Mouse (Mus musculus) layer of hippocampus, adult 18-20 months (tissue): ENCODE measurements around the gene Slc6a1. TPM values are rescaled to one million over a fixed set of nuclear protein-coding genes. Genes with fewer than 3 reads are reported as not detected.
A peak's percentile ranks its signal among the peaks of the same experiment; 100 is the strongest.

Source experiments
- DNase-seq, 2 experiments: peaks; one replicate each; pipeline ENCODE4 v3.0.0; 2022; ENCODE audit warnings: low spot score in 2 of 2
- total RNA-seq, 2 experiments: library from RNA; stranded (reverse); gene quantifications; 2 replicates each; pipeline ENCODE4 v1.2.3; 2021

The Slc6a1 gene
- total RNA-seq, 2 experiments from 2014 or later, result 282 to 291 TPM

DNA sequence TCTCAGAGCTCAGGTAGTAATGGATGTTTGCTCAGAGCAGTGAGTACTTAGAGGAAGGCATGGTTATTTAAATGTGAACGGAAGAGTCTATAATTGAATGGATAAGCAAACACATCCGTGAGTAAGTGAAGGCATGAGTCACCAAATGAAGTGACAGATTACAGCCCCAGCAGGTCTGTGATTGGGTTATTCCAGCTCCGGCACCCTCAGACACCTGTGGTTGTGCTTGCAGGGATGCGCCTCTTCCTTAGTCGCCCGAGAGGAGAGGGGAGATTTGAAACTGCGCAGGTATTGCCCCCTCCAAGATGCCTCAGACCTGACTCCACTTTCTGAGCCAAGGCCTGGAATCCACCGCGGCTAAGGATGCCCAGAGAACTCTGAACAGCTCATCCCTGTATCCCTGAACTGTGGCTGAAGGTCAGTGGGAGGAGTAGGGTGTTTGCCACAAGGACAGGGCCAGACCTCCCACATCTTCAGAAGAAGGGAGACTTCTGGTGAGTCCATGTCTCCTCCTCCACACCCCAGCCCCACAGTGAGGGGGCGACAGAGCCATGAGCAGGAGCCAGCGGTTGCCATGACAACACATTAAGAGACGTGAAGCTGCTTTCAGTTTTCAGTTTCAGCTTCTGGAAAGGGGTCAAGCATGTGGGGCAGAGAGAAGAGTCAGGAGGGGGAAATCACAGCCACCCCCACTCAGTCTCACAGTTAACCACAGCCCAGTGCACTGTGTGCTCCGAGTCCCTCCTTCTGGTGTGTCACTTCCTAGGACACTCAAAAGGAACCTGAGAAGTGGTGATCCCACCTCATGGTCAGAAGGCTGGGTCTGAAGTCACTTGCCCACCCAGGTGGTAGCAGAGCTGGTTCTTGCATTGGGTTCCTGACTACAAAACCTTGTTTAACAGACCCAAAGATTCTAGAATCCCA, 65.7 kb downstream of the Slc6a1 start:
- peak; percentile 56 to 69 for DNase-seq

DNA sequence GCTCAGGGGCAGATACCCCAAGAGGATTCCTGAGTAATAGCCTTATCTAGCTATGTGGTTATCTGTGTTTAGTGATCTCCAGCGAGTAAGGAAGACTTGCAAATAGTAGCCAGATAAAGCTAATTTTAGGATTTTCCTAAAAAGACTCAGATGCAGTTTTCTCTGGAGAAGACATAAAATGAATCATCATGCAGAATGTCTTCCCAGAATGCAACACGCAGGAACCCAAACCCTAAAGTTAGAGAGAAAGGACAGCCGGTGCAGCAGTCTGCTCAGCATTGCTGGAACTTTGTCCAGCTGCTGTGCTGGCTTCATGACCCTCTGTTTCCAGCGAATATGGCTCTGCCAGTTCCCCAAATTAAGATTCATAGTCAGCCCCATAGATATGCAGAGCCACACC, 72.2 kb downstream of the Slc6a1 start:
- peak in 1 of 2 experiments; percentile 28 for DNase-seq

DNA sequence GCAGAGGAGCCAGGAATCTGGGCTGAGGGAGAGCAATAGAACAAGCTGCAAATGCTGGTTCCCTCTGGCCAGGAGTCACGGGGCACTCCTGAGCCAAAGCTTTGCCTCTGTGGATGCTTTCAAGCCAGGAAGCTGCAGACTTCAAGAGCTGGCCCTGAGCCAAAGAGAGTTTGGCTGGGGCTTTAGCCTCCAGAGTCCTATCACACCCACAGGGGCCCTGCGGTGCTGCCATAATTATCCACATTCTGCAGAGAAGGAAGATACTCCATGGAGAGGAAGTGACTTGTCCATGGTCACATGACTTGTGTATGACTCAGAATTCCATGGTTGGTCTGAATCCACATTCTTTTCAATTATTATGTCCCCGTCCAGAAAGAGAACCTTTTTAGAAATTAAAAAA, 75.7 kb downstream of the Slc6a1 start:
- DNase-seq, result no peak

DNA sequence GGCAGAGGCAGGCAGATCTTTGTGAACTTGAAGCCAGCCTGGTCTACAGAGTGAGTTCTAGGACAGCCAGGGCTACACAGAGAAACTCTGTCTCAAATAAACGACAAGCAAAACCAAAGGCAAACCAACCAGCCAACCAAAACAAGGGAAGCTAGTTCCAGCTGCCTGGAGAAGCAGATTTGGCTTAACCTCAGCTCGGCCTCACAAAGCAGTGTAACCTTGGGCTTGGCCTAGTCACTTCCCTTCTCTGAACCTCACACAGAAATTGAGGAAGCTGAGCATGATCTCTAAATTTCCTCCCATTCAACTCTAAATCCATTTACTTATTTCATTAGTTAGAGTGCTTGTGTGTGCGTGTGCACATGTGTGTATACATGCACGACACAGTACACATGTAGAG, 79.9 kb downstream of the Slc6a1 start:
- DNase-seq, result no peak

DNA sequence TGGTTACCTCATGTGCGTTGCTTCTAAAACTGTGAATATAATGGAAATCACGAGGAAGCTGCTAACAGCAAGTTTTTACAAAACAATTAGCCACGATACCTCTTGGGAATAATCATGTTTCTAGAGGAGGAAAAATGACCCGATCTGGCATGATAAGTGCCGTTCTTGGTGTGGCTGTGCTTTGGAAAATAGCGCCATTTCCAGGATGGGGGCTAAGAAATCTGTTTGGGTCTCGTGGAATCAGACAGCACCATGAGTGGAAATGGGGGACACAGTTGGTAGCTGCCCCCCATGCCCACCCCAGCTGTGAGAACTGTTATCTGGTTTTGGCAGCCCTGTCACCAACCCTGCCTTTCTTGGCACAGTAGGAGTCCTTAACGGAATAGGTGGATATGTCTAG, 81.3 kb downstream of the Slc6a1 start:
- DNase-seq, result no peak

DNA sequence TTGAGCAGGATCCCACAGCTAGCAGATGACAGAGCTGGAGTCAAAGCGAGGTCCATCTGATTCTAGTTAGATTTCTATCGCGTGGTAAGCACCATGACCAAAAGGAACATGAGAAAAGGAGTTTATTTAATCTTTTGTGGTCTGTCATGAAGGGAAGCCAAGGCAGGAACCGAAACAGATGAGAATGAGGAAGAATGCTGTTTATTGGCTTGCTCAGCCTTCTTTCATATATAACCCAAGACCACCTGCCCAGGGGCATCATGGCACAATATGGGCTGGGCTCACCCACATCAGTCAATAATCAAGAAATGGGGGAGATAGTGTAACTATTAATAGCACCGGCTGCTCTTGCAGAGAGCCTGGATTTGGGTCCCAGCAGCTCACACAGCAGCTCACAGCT, 82.3 kb downstream of the Slc6a1 start:
- no peak for DNase-seq

DNA sequence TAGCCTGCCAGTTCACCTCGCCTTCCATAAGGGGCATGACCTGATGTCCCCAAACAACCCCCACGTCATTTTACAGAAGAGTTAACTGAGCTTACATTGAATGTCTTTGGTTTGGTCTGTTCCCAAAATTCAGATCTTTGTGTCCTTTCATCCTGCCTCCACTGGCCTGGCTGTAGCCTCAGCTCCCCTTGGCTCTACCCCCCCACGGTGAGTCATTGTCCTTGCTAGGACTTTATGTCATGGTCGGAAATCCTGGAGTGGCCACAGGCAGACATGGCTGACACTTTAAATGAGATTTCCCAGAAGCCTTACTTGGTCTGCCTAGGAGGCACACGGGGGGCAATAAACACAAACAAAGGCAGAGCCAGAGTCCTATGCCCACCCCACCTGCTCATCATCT, 83.8 kb downstream of the Slc6a1 start:
- no peak for DNase-seq

Other genes starting within 250 kb of the Slc6a1 start
- gene Atp2b2, start 240.0 kb upstream of the Slc6a1 start, total RNA-seq, result 100 to 1,000 TPM; 313 to 326 TPM
- gene Slc6a11, start 151.4 kb upstream of the Slc6a1 start, total RNA-seq, result 10 to 100 TPM; 86.6 to 89.5 TPM
- 1 to 10 TPM; 5.1 to 6.0 TPM for gene Hrh1, start 115.3 kb downstream of the Slc6a1 start, total RNA-seq